Mouse (Mus musculus) heart, postnatal 0 days (tissue): Measurements from ENCODE around the gene Nfatc2ip. TPM values are rescaled to one million over a fixed set of nuclear protein-coding genes. Genes with fewer than 3 reads are reported as not detected.

ENCODE experiments used
- ATAC-seq: fragments of 200-750 bp; cut with Nextera tagmentation; 2 replicates; pipeline ENCODE4 v1.8.0; 2017; ENCODE audit warnings: low read depth, moderate number of reproducible peaks, moderate library complexity; ENCODE audit not compliant: insufficient read depth
- DNase-seq: peaks from one replicate; pipeline ENCODE4 v3.0.0-alpha.2; 2016; ENCODE audit warnings: low spot score
- H3K27ac ChIP-seq: fragments of 300-500 bp; sonication (generic); 2 replicates; pipeline ENCODE4 v1.5.1; 2014; ENCODE audit warnings: low read depth, mild to moderate bottlenecking
- H3K27me3 ChIP-seq: fragments of 300-500 bp; sonication (generic); 2 replicates; pipeline ENCODE4 v1.6.1; 2014; ENCODE audit warnings: low read length, mixed read lengths; ENCODE audit not compliant: control insufficient read depth, insufficient read depth
- H3K36me3 ChIP-seq: fragments of 300-500 bp; sonication (generic); replicated peaks from 2 replicates; pipeline ENCODE4 v1.6.1; 2014; ENCODE audit warnings: low read length, mixed read lengths; ENCODE audit not compliant: control insufficient read depth, insufficient read depth
- H3K4me1 ChIP-seq: fragments of 300-500 bp; sonication (generic); 2 replicates; pipeline ENCODE4 v1.6.1; 2014; ENCODE audit warnings: antibody characterized with exemption; ENCODE audit not compliant: control insufficient read depth, insufficient read depth
- H3K4me2 ChIP-seq: fragments of 300-500 bp; sonication (generic); 2 replicates; pipeline ENCODE4 v1.6.1; 2014; ENCODE audit warnings: low read depth, mild to moderate bottlenecking, low read length, moderate library complexity
- H3K4me3 ChIP-seq: fragments of 300-500 bp; sonication (generic); 2 replicates; pipeline ENCODE4 v1.5.1; 2014; ENCODE audit warnings: low read depth, low read length
- H3K9ac ChIP-seq: fragments of 300-500 bp; sonication (generic); replicated peaks from 2 replicates; pipeline ENCODE4 v1.6.1; 2014; ENCODE audit warnings: low read depth, low read length, mixed read lengths
- H3K9me3 ChIP-seq: fragments of 300-500 bp; sonication (generic); replicated peaks from 2 replicates; pipeline ENCODE4 v1.6.1; 2016; ENCODE audit warnings: low read length; ENCODE audit not compliant: control insufficient read depth
- CTCF ChIP-seq: IDR thresholded peaks from 2 replicates; pipeline ENCODE4 v1.5.1; 2016; ENCODE audit warnings: antibody characterized with exemption, control low read depth, low read depth
- EP300 ChIP-seq: IDR thresholded peaks from 2 replicates; pipeline ENCODE4 v1.6.1; 2016; ENCODE audit warnings: antibody characterized with exemption, low read depth
- WGBS: fragments of 180-500 bp; shearing (Covaris S2); extraction: QIAGEN DNeasy Blood & Tissue Kit; methylation state at CpG from one replicate; pipeline ENCODE4 v1.1.7; 2014; 5-methylcytosine and 5-hydroxymethylcytosine counted together
- polyA plus RNA-seq: library from polyadenylated mRNA; unstranded; fragments of >200 nt; fragmentation: Nextera tagmentation; extraction: Ambion mirVana; gene quantifications from 2 replicates; pipeline ENCODE4 v1.2.1, GENCODE M21; 2015
- total RNA-seq: library from RNA; depleted of rRNA; stranded (reverse); fragments of >200 nt; gene quantifications from 2 replicates; pipeline ENCODE4 v1.2.3, GENCODE M21; 2014; ENCODE audit warnings: low replicate concordance

The Nfatc2ip gene
- total and polyA plus RNA-seq, 2 experiments from 2014 or later = 1.2 to 3.5 TPM

DNA sequence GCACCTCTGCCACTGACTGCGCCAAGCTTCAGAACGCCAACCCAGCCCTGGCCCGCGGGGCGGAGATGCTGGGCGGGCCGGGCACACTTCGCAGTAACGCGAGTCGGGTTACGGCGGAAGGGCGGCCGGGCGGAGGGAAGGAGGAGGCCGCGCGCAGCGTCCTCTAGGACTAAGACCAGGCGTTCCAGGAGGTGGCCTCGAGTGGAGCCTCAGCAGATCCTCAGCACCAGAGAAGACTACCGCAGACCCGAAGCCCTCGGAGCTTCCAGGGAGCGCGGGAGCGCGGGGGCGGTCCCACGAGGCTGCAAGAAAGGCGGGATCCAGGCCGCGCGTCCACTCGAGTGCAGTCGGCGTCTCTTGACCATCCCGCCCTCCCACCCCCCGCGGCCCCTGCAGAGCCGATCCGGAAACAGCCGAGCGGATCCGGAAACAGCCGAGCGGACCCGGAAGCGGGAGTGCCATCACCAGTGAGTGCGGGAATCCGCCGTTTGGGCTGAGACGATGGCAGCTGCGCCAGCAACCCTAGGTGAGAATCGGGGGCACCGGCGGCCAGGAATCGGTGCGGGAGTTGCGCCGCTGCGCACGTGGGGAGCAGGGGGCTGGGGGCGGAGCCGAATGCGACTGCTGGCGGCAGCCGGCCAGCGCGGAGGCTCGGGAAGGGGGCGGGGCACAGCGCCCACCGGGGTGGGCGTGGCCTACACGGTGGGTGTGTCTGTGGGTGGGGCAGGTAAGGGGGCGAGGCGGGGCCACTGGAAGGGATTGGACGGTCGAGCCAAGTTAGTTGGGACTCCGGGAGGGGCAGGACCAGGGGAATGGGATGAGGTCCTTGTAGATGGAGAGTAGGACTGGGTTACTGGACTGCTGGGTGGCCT, 32.3 kb upstream of the Nfatc2ip start, which contains the start of gene Rabep2:
TSS of gene Rabep2 (plus strand) at position 129 of the 872 bp plus-strand sequence.
- under 1% methylated on average over 76 of the region's 82 CpGs for WGBS
- 0 out of 2 replicates have a peak, but pooled peaks have one; percentile 50 for TF ChIP-seq EP300
- TF ChIP-seq CTCF = no peak
- Histone ChIP-seq H3K4me2 (peak within 1 kb of the TSS; percentile 74), H3K36me3 (0 out of 2 replicates have a peak, but pooled peaks cover 15% of the 10 kb centered on the region), H3K9ac (peak within 1 kb of the TSS; percentile 61), H3K27ac (peak within 1 kb of the TSS; percentile 90), H3K4me1 (peaks cover 11% of the 10 kb centered on the region), H3K9me3 (0 out of 2 replicates have a peak, but pooled peaks cover 5% of the 10 kb centered on the region), H3K4me3 (peak within 1 kb of the TSS; percentile 76), H3K27me3 (no peaks in the 10 kb centered on the region)
- DNase-seq = peak; percentile 78
- ATAC-seq = peak; percentile 92

DNA sequence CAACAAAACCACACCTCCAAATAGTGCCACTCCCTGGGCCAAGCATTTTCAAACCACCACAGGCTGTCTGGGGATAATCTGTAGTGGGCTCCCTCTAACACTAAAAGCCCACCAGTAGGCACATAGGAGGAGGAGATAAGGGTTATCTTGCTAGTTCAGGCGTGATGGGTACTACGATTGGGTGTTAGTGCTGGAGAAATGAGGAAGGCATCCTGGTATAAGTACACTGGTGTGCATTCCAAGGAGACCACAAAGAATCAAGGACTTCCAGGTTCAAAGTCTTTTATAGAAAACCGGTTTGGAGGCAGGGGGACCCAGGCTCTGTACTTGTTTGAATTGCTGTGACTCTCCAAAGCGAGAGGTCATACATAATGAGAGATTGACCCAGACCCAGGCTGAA, 31.6 kb upstream of the Nfatc2ip start:
- H3K27ac ChIP-seq = peak overlapping the region; percentile 90
- H3K36me3 ChIP-seq = 0 out of 2 replicates have a peak, but pooled peaks cover 12% of the 10 kb centered on the region
- peak overlapping the region; percentile 76 for H3K4me3 ChIP-seq
- ATAC-seq (no peak), DNase-seq (no peak)
- no peaks in the 10 kb centered on the region for H3K27me3 ChIP-seq
- peak overlapping the region; percentile 74 for H3K4me2 ChIP-seq
- WGBS = 16% methylated on average over 4 of the region's 4 CpGs
- H3K9ac ChIP-seq = peak overlapping the region; percentile 61
- H3K9me3 ChIP-seq = 0 out of 2 replicates have a peak, but pooled peaks cover 5% of the 10 kb centered on the region
- TF ChIP-seq EP300 (no peak), CTCF (no peak)
- H3K4me1 ChIP-seq = peaks cover 11% of the 10 kb centered on the region

DNA sequence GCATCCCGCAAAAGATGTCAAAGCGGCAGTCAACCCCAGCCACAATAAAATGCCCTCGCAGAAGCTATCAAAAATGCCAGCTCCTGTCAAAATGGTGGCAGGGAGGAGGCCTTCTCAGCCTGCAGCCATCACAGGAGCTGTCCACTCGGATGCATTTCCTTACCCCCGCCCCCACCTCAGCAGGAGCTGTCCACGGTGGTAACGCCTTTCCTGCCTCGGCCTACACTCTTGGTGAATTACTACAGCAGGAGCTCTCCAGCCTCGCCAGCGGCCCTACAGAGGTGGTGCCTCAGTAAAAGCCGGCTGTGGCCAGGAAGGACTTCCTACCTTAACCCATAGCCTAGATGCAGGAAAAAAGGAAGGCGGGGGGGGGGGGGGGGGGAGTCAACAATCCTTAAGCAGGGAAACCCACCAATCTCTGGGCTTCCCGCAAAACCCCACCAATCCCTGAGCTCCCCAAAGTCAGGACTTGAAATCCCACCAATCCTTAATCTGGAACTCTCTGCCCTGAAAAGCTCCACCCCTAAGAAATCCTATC, 30.9 kb upstream of the Nfatc2ip start:
- H3K36me3 ChIP-seq = 0 out of 2 replicates have a peak, but pooled peaks cover 8% of the 10 kb centered on the region
- no peaks in the 10 kb centered on the region for H3K27me3 ChIP-seq
- no peak overlapping the region for H3K4me3 ChIP-seq
- no peak overlapping the region for H3K4me2 ChIP-seq
- WGBS = 40% methylated on average over 12 of the region's 13 CpGs
- peaks cover 11% of the 10 kb centered on the region for H3K4me1 ChIP-seq
- H3K9ac ChIP-seq = no peak overlapping the region
- no peak overlapping the region for H3K27ac ChIP-seq
- DNase-seq (no peak), ATAC-seq (no peak)
- TF ChIP-seq EP300 = no peak
- TF ChIP-seq CTCF = no peak
- 0 out of 2 replicates have a peak, but pooled peaks cover 5% of the 10 kb centered on the region for H3K9me3 ChIP-seq

DNA sequence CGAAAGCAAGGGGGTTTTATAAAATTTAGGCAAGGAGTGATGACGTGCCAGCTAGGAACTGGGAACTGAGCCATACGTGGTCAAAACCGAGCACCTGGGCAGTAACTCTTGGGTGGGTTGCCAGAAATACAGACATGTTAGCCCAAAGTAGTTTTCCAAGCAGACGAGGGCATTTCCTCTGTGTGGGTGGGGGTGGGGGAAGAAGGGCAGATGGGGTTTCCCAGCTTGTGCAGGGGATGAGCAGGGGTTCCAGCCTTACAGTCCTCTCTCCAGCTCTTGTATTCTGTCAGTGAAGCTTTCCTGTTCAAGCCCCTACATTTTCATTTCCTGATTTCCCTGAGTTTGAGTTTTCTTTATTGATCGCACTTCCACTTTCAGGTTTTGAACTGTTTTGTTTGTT, 27.6 kb upstream of the Nfatc2ip start:
- H3K4me1 ChIP-seq = peaks cover 7% of the 10 kb centered on the region; the same call in 1 of the 2 replicates
- WGBS = 69% methylated on average over 6 of the region's 6 CpGs
- no peak overlapping the region for H3K27ac ChIP-seq
- H3K9ac ChIP-seq = no peak overlapping the region
- no peak for ATAC-seq
- H3K36me3 ChIP-seq = no peaks in the 10 kb centered on the region
- H3K9me3 ChIP-seq = 0 out of 2 replicates have a peak, but pooled peaks cover 5% of the 10 kb centered on the region
- H3K4me3 ChIP-seq = no peak overlapping the region
- no peak overlapping the region for H3K4me2 ChIP-seq
- no peaks in the 10 kb centered on the region for H3K27me3 ChIP-seq
- TF ChIP-seq CTCF (no peak), EP300 (no peak)
- no peak for DNase-seq

GRCm38 (mm10) chr7:126421756-126422155, 25.2 kb upstream of the Nfatc2ip start:
- Histone ChIP-seq H3K36me3 (no peaks in the 10 kb centered on the region), H3K4me1 (no peaks in the 10 kb centered on the region), H3K4me3 (no peak overlapping the region), H3K9ac (no peak overlapping the region), H3K27me3 (no peaks in the 10 kb centered on the region), H3K9me3 (0 out of 2 replicates have a peak, but pooled peaks cover 5% of the 10 kb centered on the region), H3K4me2 (no peak overlapping the region), H3K27ac (no peak overlapping the region)
- DNase-seq (no peak), ATAC-seq (no peak)
- 73% methylated on average over 5 of the region's 5 CpGs for WGBS
- TF ChIP-seq CTCF = no peak
- TF ChIP-seq EP300 = no peak
